Mouse (Mus musculus) cerebellum, adult 2 months (tissue): Measurements from ENCODE around the gene Scgn. TPM values are rescaled to one million over a fixed set of nuclear protein-coding genes. Genes with fewer than 3 reads are reported as not detected.

Source experiments
- DNase-seq, 2 experiments: peaks; one replicate each; pipeline ENCODE4 v3.0.0; 2021
- H3K27ac ChIP-seq: fragments of 200-500 bp; 2 replicates; pipeline ENCODE4 v1.5.1; 2012; ENCODE audit warnings: low read length, control low read depth, inconsistent platforms; ENCODE audit not compliant: insufficient read depth
- H3K27me3 ChIP-seq: fragments of 200-500 bp; 2 replicates; pipeline ENCODE4 v1.6.1; 2012; ENCODE audit warnings: inconsistent platforms, mild to moderate bottlenecking, low read length, moderate library complexity; ENCODE audit not compliant: control insufficient read depth, insufficient read depth
- H3K4me1 ChIP-seq: fragments of 200-500 bp; 2 replicates; pipeline ENCODE4 v1.6.1; 2011; ENCODE audit warnings: low read length; ENCODE audit not compliant: control insufficient read depth, insufficient read depth
- H3K4me3 ChIP-seq: fragments of 200-500 bp; replicated peaks from 2 replicates; pipeline ENCODE3; 2011; ENCODE audit warnings: mild to moderate bottlenecking, low read depth, low read length, control low read depth; ENCODE audit not compliant: insufficient read depth
- CTCF ChIP-seq: fragments of 200-500 bp; IDR thresholded peaks from 2 replicates; pipeline ENCODE4 v1.5.1; 2011; ENCODE audit warnings: low read depth, mild to moderate bottlenecking, control low read depth, low read length, moderate library complexity, borderline replicate concordance; ENCODE audit not compliant: insufficient read depth
- POLR2A ChIP-seq: fragments of 200-500 bp; IDR thresholded peaks from 2 replicates; pipeline ENCODE4 v1.6.1; 2011; ENCODE audit warnings: low read length, control low read depth, borderline replicate concordance; ENCODE audit not compliant: insufficient read depth
- WGBS: fragments of 180-500 bp; shearing (Covaris S2); methylation state at CpG from one replicate; pipeline ENCODE4 v1.1.7; 2018; 5-methylcytosine and 5-hydroxymethylcytosine counted together
- polyA plus RNA-seq: library from polyadenylated mRNA; depleted of rRNA; stranded (reverse); fragments of >200 nt; gene quantifications from 2 replicates; pipeline ENCODE4 v1.2.3, GENCODE M21; 2012

The Scgn gene
- polyA plus RNA-seq, 1 experiment, result 0.21 TPM

- 80% methylated on average over 2 of the region's 2 CpGs for WGBS
- no peak overlapping the region for H3K4me3 ChIP-seq
- TF ChIP-seq CTCF, result no peak
- TF ChIP-seq POLR2A, result no peak
- no peaks in the 10 kb centered on the region for H3K4me1 ChIP-seq
- no peak overlapping the region for H3K27ac ChIP-seq
- no peak for DNase-seq
- H3K27me3 ChIP-seq, result no peaks in the 10 kb centered on the region; the same call in 1 of the 2 replicates
These were observed 26.1 kb downstream of the Scgn start for GRCm38 (mm10) chr13:23964909-23965308.

- no peak for TF ChIP-seq CTCF
- TF ChIP-seq POLR2A, result no peak
- H3K4me1 ChIP-seq, result no peaks in the 10 kb centered on the region
- H3K4me3 ChIP-seq, result no peak overlapping the region
- no peak overlapping the region for H3K27ac ChIP-seq
- 47% methylated on average over 2 of the region's 2 CpGs for WGBS
- H3K27me3 ChIP-seq, result no peaks in the 10 kb centered on the region; the same call in 1 of the 2 replicates
- no peak for DNase-seq
These were observed 31.2 kb downstream of the Scgn start for GRCm38 (mm10) chr13:23959776-23960175.

DNA sequence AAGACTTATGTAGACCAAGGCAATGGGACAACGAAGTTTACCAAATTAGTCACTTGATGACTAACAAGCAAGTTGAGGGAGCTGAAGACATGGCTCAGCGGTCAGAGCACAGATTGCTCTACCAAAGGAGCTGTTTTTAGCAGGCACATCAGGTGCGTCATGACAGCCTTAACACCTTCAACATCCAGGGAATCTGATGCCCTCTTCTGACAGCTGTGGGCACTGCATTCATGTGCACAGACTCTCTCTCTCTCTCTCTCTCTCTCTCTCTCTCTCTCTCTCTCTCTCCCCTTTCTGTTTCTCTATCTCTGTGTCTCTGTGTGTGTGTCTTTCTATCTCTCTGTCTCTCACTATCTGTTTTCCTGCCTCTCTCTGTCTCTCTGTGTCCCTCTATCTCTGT lies 40.1 kb downstream of the Scgn start:
- WGBS, result 82% methylated on average over 3 of the region's 3 CpGs
- TF ChIP-seq CTCF (no peak), POLR2A (no peak)

GRCm38 (mm10) chr13:23949484-23950246 lies 41.3 kb downstream of the Scgn start:
- DNase-seq, result no peak
- Histone ChIP-seq H3K27ac (no peak overlapping the region), H3K4me3 (no peak overlapping the region), H3K27me3 (no peaks in the 10 kb centered on the region), H3K4me1 (no peaks in the 10 kb centered on the region)
- 33% methylated on average over 14 of the region's 14 CpGs for WGBS
- TF ChIP-seq POLR2A, result no peak

More for the DNA sequence above, 40.1 kb downstream of the Scgn start:
- no peaks in the 10 kb centered on the region for H3K27me3 ChIP-seq
- H3K4me1 ChIP-seq, result no peaks in the 10 kb centered on the region
- H3K4me3 ChIP-seq, result no peak overlapping the region
- H3K27ac ChIP-seq, result no peak overlapping the region
- no peak for DNase-seq

GRCm38 (mm10) chr13:23946254-23946653 lies 44.8 kb downstream of the Scgn start:
- 31% methylated on average over 2 of the region's 2 CpGs for WGBS
- no peak for DNase-seq
- TF ChIP-seq CTCF (no peak), POLR2A (no peak)
- Histone ChIP-seq H3K27me3 (no peaks in the 10 kb centered on the region), H3K27ac (no peak overlapping the region), H3K4me3 (no peak overlapping the region), H3K4me1 (no peaks in the 10 kb centered on the region)

- DNase-seq, result no peak
- Histone ChIP-seq H3K4me3 (no peak overlapping the region), H3K4me1 (no peaks in the 10 kb centered on the region), H3K27ac (no peak overlapping the region), H3K27me3 (no peaks in the 10 kb centered on the region)
- TF ChIP-seq CTCF (peak; percentile 9; the same call in 1 of the 2 replicates), POLR2A (no peak)
- WGBS, result 74% methylated on average over 2 of the region's 2 CpGs
These were observed 48.2 kb downstream of the Scgn start for GRCm38 (mm10) chr13:23942861-23943260.

- no peak overlapping the region for H3K27ac ChIP-seq
- no peak overlapping the region for H3K4me3 ChIP-seq
- 66% methylated on average over 6 of the region's 6 CpGs for WGBS
- no peak for DNase-seq
- H3K27me3 ChIP-seq, result no peaks in the 10 kb centered on the region
- TF ChIP-seq POLR2A (no peak), CTCF (no peak)
- no peaks in the 10 kb centered on the region for H3K4me1 ChIP-seq
These were observed 50.7 kb downstream of the Scgn start for GRCm38 (mm10) chr13:23940291-23940690.

GRCm38 (mm10) chr13:23938699-23939098 lies 52.3 kb downstream of the Scgn start:
- DNase-seq, result peak; percentile 54 to 57
- WGBS, result 61% methylated on average over 1 of the region's 1 CpGs
- H3K27me3 ChIP-seq, result no peaks in the 10 kb centered on the region

More at GRCm38 (mm10) chr13:23938699-23939098, 52.3 kb downstream of the Scgn start:
- no peak overlapping the region for H3K27ac ChIP-seq
- no peaks in the 10 kb centered on the region for H3K4me1 ChIP-seq
- TF ChIP-seq POLR2A (no peak), CTCF (no peak)
- H3K4me3 ChIP-seq, result no peak overlapping the region
